Mouse (Mus musculus) thymus, adult 2 months (tissue): ENCODE measurements at regions not wholly inside any gene's neighbourhood (a gene's known extent, or its start where the extent isn't known, plus 50 kb on each side); places are given as distances from the start of the nearest gene placed in this dataset.

ENCODE experiments used
- DNase-seq: peaks from one replicate; pipeline ENCODE4 v3.0.0; 2021
- H3K27ac ChIP-seq: fragments of 200-500 bp; 2 replicates; pipeline ENCODE4 v1.5.1; 2012; ENCODE audit warnings: low read length, control low read depth; ENCODE audit not compliant: control insufficient read depth, insufficient read depth
- H3K27me3 ChIP-seq: fragments of 200-500 bp; 2 replicates; pipeline ENCODE4 v1.6.1; 2012; ENCODE audit warnings: mild to moderate bottlenecking, low read length, moderate library complexity, mixed read lengths; ENCODE audit not compliant: control insufficient read depth, insufficient read depth
- H3K36me3 ChIP-seq: fragments of 200-500 bp; 2 replicates; pipeline ENCODE4 v1.6.1; 2012; ENCODE audit warnings: mild to moderate bottlenecking, low read length, moderate library complexity; ENCODE audit not compliant: control insufficient read depth, insufficient read depth
- H3K4me1 ChIP-seq: fragments of 200-500 bp; replicated peaks from 2 replicates; pipeline ENCODE4 v1.6.1; 2012; ENCODE audit warnings: low read length; ENCODE audit not compliant: control insufficient read depth, insufficient read depth
- H3K4me3 ChIP-seq: fragments of 200-500 bp; 2 replicates; pipeline ENCODE4 v1.5.1; 2012; ENCODE audit warnings: mild to moderate bottlenecking, low read length, control low read depth, moderate library complexity; ENCODE audit not compliant: control insufficient read depth, insufficient read depth
- CTCF ChIP-seq: fragments of 200-500 bp; IDR thresholded peaks from 2 replicates; pipeline ENCODE4 v1.5.1; 2012; ENCODE audit warnings: mild to moderate bottlenecking, control low read depth, low read length, moderate library complexity, borderline replicate concordance; ENCODE audit not compliant: control insufficient read depth, poor library complexity, insufficient read depth; ENCODE audit errors: extremely low read depth
- POLR2A ChIP-seq: fragments of 200-500 bp; IDR thresholded peaks from 2 replicates; pipeline ENCODE4 v1.6.1; 2012; ENCODE audit warnings: mild to moderate bottlenecking, low read length, control low read depth, moderate library complexity; ENCODE audit not compliant: control insufficient read depth, poor library complexity, insufficient read depth; ENCODE audit errors: extremely low read depth
- WGBS: fragments of 180-500 bp; shearing (Covaris S2); methylation state at CpG from one replicate; pipeline ENCODE4 v1.1.7; 2018; 5-methylcytosine and 5-hydroxymethylcytosine counted together

- 96% methylated on average over 3 of the region's 3 CpGs for WGBS
- Histone ChIP-seq H3K4me1 (no peaks in the 10 kb centered on the region), H3K27me3 (no peaks in the 10 kb centered on the region), H3K4me3 (no peak overlapping the region), H3K27ac (no peak overlapping the region), H3K36me3 (no peaks in the 10 kb centered on the region)
- DNase-seq: no peak
- no peak for TF ChIP-seq CTCF
Observed at GRCm38 (mm10) chr4:31743776-31744175, 220.1 kb upstream of the Map3k7 start.

GRCm38 (mm10) chr4:31744431-31744830, 219.5 kb upstream of the Map3k7 start:
- WGBS: 92% methylated on average over 4 of the region's 4 CpGs
- no peaks in the 10 kb centered on the region for H3K36me3 ChIP-seq
- no peak for DNase-seq
- no peak overlapping the region for H3K4me3 ChIP-seq
- no peaks in the 10 kb centered on the region for H3K4me1 ChIP-seq
- TF ChIP-seq POLR2A (no peak), CTCF (no peak)
- H3K27me3 ChIP-seq: no peaks in the 10 kb centered on the region
- no peak overlapping the region for H3K27ac ChIP-seq

- TF ChIP-seq POLR2A (no peak), CTCF (no peak)
- Histone ChIP-seq H3K36me3 (no peaks in the 10 kb centered on the region), H3K4me1 (no peaks in the 10 kb centered on the region), H3K27me3 (no peaks in the 10 kb centered on the region), H3K4me3 (no peak overlapping the region), H3K27ac (no peak overlapping the region)
- 93% methylated on average over 5 of the region's 5 CpGs for WGBS
- no peak for DNase-seq
Observed at GRCm38 (mm10) chr4:31753677-31754312, 210.1 kb upstream of the Map3k7 start.

GRCm38 (mm10) chr4:31757126-31757525, 206.8 kb upstream of the Map3k7 start:
- no peak for TF ChIP-seq POLR2A
- no peak for DNase-seq
- H3K4me1 ChIP-seq: no peaks in the 10 kb centered on the region
- H3K27me3 ChIP-seq: no peaks in the 10 kb centered on the region
- H3K36me3 ChIP-seq: no peaks in the 10 kb centered on the region
- no peak overlapping the region for H3K4me3 ChIP-seq
- H3K27ac ChIP-seq: no peak overlapping the region
- WGBS: 76% methylated on average over 1 of the region's 1 CpGs

- Histone ChIP-seq H3K4me3 (no peak overlapping the region), H3K27ac (no peak overlapping the region), H3K27me3 (no peaks in the 10 kb centered on the region), H3K4me1 (no peaks in the 10 kb centered on the region), H3K36me3 (no peaks in the 10 kb centered on the region)
- no peak for DNase-seq
- TF ChIP-seq CTCF (no peak), POLR2A (no peak)
- 70% methylated on average over 4 of the region's 4 CpGs for WGBS
Observed at GRCm38 (mm10) chr4:31760116-31760515, 203.8 kb upstream of the Map3k7 start.

GRCm38 (mm10) chr4:31762199-31762598, 201.7 kb upstream of the Map3k7 start:
- 80% methylated on average over 7 of the region's 7 CpGs for WGBS
- Histone ChIP-seq H3K36me3 (no peaks in the 10 kb centered on the region), H3K4me3 (no peak overlapping the region), H3K4me1 (no peaks in the 10 kb centered on the region), H3K27me3 (no peaks in the 10 kb centered on the region), H3K27ac (no peak overlapping the region)
- TF ChIP-seq CTCF (no peak), POLR2A (no peak)
- DNase-seq: no peak

- H3K27ac ChIP-seq: no peak overlapping the region
- WGBS: 90% methylated on average over 6 of the region's 6 CpGs
- no peaks in the 10 kb centered on the region for H3K4me1 ChIP-seq
- no peak for DNase-seq
- no peaks in the 10 kb centered on the region for H3K27me3 ChIP-seq
- H3K4me3 ChIP-seq: no peak overlapping the region
- TF ChIP-seq POLR2A: no peak
- TF ChIP-seq CTCF: no peak
- no peaks in the 10 kb centered on the region for H3K36me3 ChIP-seq
Observed at GRCm38 (mm10) chr4:31768026-31768626, 195.8 kb upstream of the Map3k7 start.
